Comparison of ENCODE assay signal across 18 mouse cellular contexts in the genomic region with DNA sequence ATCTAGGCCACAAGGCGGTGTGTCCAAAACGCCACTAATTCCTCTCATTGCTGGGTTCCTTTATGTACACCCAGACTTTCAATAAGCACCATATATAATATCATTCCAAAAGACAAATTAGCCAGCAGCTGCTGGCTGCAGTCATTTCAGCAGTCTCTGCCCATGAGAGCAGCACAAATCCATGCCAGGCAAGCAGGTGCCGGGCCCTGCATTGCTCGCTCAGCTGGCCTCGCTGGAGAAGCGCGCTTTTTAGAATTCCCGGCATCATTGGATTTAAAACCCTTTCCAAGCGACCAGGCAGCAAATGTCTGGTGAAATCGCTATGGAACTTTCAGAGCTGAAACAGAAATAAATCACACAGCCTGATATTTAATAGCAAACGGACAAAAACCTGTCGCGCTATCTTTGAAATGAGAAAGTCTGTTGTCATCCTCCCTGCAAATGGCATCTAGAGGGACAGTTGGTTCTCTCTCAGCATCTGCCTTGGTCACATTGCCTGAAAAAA. TPM values are rescaled to one million over a fixed set of nuclear protein-coding genes. Genes with fewer than 3 reads are reported as not detected.
DNase-seq lines count a peak whose midpoint lies in the region; ATAC-seq and TF ChIP-seq lines count a peak whose summit lies in the region.
"Had no signal": no experiment of that assay in that cellular context is flagged by ENCODE, and none has a peak within 500 bp of the region (broad histone marks: within the 10 kb centered on the region; RNA-seq: fewer than 3 reads in every experiment).

No protein-coding gene starts in this region.

- 73% methylated on average over 13 of the region's 13 CpGs for WGBS in forebrain, postnatal 0 days
- WGBS in forebrain, embryonic 13.5 days, result 86% methylated on average over 13 of the region's 13 CpGs

- no peak overlapping the region for H3K9ac ChIP-seq in forebrain, postnatal 0 days
- no peak overlapping the region for H3K9ac ChIP-seq in forebrain, embryonic 13.5 days
- H3K9ac ChIP-seq: hindbrain, embryonic 15.5 days; liver, embryonic 13.5 days; neural tube, embryonic 13.5 days had no signal

- intact Hi-C loops in left cerebral cortex, postnatal 4 days (cut with DNase I), result no loop called here
- intact Hi-C loops in left cerebral cortex, postnatal 36 days (cut with DNase I), result no loop called here

- H3K4me3 ChIP-seq in forebrain, postnatal 0 days (ENCODE audit: low read depth, low read length), result no peak overlapping the region
- no peak overlapping the region for H3K4me3 ChIP-seq in forebrain, embryonic 13.5 days
- H3K4me3 ChIP-seq: erythroblast, embryonic 14.5 days; heart, adult 2 months; hindbrain, embryonic 15.5 days; liver, embryonic 13.5 days; megakaryocyte, embryonic 14.5 days; neural tube, embryonic 13.5 days had no signal

- H3K4me1 ChIP-seq in forebrain, postnatal 0 days (ENCODE audit: insufficient read depth), result peaks cover 3% of the 10 kb centered on the region; the same call in 1 of the 2 replicates
- no peaks in the 10 kb centered on the region for H3K4me1 ChIP-seq in forebrain, embryonic 13.5 days
- H3K4me1 ChIP-seq: hindbrain, embryonic 15.5 days; liver, embryonic 13.5 days; megakaryocyte, embryonic 14.5 days; neural tube, embryonic 13.5 days had no signal

- TF ChIP-seq CTCF in forebrain, postnatal 0 days (IDR thresholded peaks at IDR 0.05; ENCODE audit: low read depth), result no peak
- no peak for TF ChIP-seq CTCF in brain, embryonic 14.5 days (IDR thresholded peaks at IDR 0.05; ENCODE audit: borderline replicate concordance, extremely low read depth, insufficient read depth, insufficient read length)

- no peaks in the 10 kb centered on the region for H3K9me3 ChIP-seq in forebrain, postnatal 0 days (ENCODE audit: low read length)
- H3K9me3 ChIP-seq in forebrain, embryonic 13.5 days (replicated peaks), result no peaks in the 10 kb centered on the region
- H3K9me3 ChIP-seq: hindbrain, embryonic 15.5 days; liver, embryonic 13.5 days; megakaryocyte, embryonic 14.5 days; neural tube, embryonic 13.5 days had no signal

- peak; percentile 36 for DNase-seq in forebrain, postnatal 0 days
- peak; percentile 48 for DNase-seq in left cerebral cortex, postnatal 4 days
- DNase-seq in left cerebral cortex, postnatal 36 days (ENCODE audit: low spot score in 2 of 2), result no peak
- peak; percentile 37 for DNase-seq in brain, embryonic 14.5 days (ENCODE audit: low read depth)
- DNase-seq in layer of hippocampus, adult 9-11 months, result peak; percentile 39
- no peak for DNase-seq in adrenal gland, postnatal 25 days
- DNase-seq: cerebellum, adult 8-10 months; heart, adult 2 months; kidney, adult 18-20 months; kidney, postnatal 25 days; liver, embryonic 13.5 days; lung, postnatal 10 days; thymus, postnatal 4 days had no signal

- no peak overlapping the region for H3K4me2 ChIP-seq in forebrain, postnatal 0 days (ENCODE audit: low read depth)
- H3K4me2 ChIP-seq in forebrain, embryonic 13.5 days, result no peak overlapping the region
- H3K4me2 ChIP-seq: hindbrain, embryonic 15.5 days; liver, embryonic 13.5 days; neural tube, embryonic 13.5 days had no signal

- TF ChIP-seq POLR2A in brain, embryonic 14.5 days (IDR thresholded peaks at IDR 0.05; ENCODE audit: borderline replicate concordance, extremely low read depth, insufficient read depth, insufficient read length, poor library complexity, severe bottlenecking), result no peak

- no peak overlapping the region for H3K27ac ChIP-seq in forebrain, postnatal 0 days (ENCODE audit: low read depth, low read length)
- no peak overlapping the region for H3K27ac ChIP-seq in forebrain, embryonic 13.5 days
- H3K27ac ChIP-seq: heart, adult 2 months; hindbrain, embryonic 15.5 days; liver, embryonic 13.5 days; neural tube, embryonic 13.5 days had no signal

- no peaks in the 10 kb centered on the region for H3K36me3 ChIP-seq in forebrain, postnatal 0 days (ENCODE audit: insufficient read depth)
- no peaks in the 10 kb centered on the region for H3K36me3 ChIP-seq in forebrain, embryonic 13.5 days (ENCODE audit: poor library complexity, severe bottlenecking)
- H3K36me3 ChIP-seq: hindbrain, embryonic 15.5 days; liver, embryonic 13.5 days; neural tube, embryonic 13.5 days had no signal

- ATAC-seq in forebrain, postnatal 0 days, result peak; percentile 46; the same call in 1 of the 2 replicates
- ATAC-seq in forebrain, embryonic 13.5 days, result no peak

- H3K27me3 ChIP-seq in forebrain, postnatal 0 days (ENCODE audit: insufficient read depth, low read length), result no peaks in the 10 kb centered on the region
- no peaks in the 10 kb centered on the region for H3K27me3 ChIP-seq in forebrain, embryonic 13.5 days
- H3K27me3 ChIP-seq: hindbrain, embryonic 15.5 days; liver, embryonic 13.5 days; megakaryocyte, embryonic 14.5 days; neural tube, embryonic 13.5 days had no signal

RNA-seq across cellular contexts. Expression of gene Btc, which starts 34.7 kb away (rescaled TPM):
- 0.15 and 0.24 TPM in 2 replicates for total RNA-seq in forebrain, postnatal 0 days (2014; rRNA removed)
- 0.06 and 0.15 TPM in 2 replicates for polyA plus RNA-seq in forebrain, postnatal 0 days (2015; fragmentation: Nextera tagmentation; extraction: Ambion mirVana)
- polyA plus RNA-seq in forebrain, embryonic 13.5 days (2015; fragmentation: Nextera tagmentation; extraction: Ambion mirVana), result 0.08 and 0.13 TPM in 2 replicates
- total RNA-seq in left cerebral cortex, postnatal 4 days (2021), result under 1 TPM in 1 of 2 experiments, not detected in 1; 0.28 TPM
- under 1 TPM; 0.44 to 0.57 TPM for total RNA-seq in left cerebral cortex, postnatal 36 days (2021)
- polyA plus RNA-seq in brain, embryonic 14.5 days (2012; rRNA removed), result 0.05 and 0.14 TPM in 2 replicates
- 1.1 TPM in 1 of 2 replicates, not detected in the other for total RNA-seq in adrenal gland, postnatal 25 days (2021)
- polyA plus RNA-seq: erythroblast, embryonic 14.5 days; hindbrain, embryonic 15.5 days; neural tube, embryonic 13.5 days had no signal

Comparison
In these comparisons a context has a peak if more than half of its experiments do, and no peak if none do; other contexts are left out.
1. DNase-seq: peak in forebrain, postnatal 0 days (single experiment), left cerebral cortex, postnatal 4 days (single experiment), brain, embryonic 14.5 days (single experiment) and layer of hippocampus, adult 9-11 months (single experiment); none in left cerebral cortex, postnatal 36 days (0 of 2) and adrenal gland, postnatal 25 days (single experiment).